Mouse (Mus musculus): Measurements from ENCODE around the gene Vamp5. TPM values are rescaled to one million over a fixed set of nuclear protein-coding genes. Genes with fewer than 3 reads are reported as not detected.
A peak's percentile ranks its signal among the peaks of the same experiment; 100 is the strongest.

The Vamp5 gene
- total RNA-seq (2021): 10 to 100 TPM; 97.2 to 99.9 TPM
- long read RNA-seq, experiment 1, transcript Vamp5-201 (4 exons, 553 nt): minor isoform, 12 of 252 reads
- long read RNA-seq, experiment 1, transcript Vamp5-202 (3 exons, 623 nt): major isoform, 215 of 252 reads
- long read RNA-seq, experiment 1, partial matches to known transcripts: 8 of 252 reads
- long read RNA-seq, experiment 1, other reads (novel, unspliced or antisense): 14 of 252 reads
- long read RNA-seq, experiment 2, transcript Vamp5-201 (4 exons, 553 nt): minor isoform, 9 of 213 reads
- long read RNA-seq, experiment 2, transcript Vamp5-202 (3 exons, 623 nt): major isoform, 182 of 213 reads
- long read RNA-seq, experiment 2, partial matches to known transcripts: 0 of 213 reads
- long read RNA-seq, experiment 2, other reads (novel, unspliced or antisense): 22 of 213 reads

- DNase-seq: peak; percentile 87
Measured at GRCm38 (mm10) chr6:72380131-72380770, at the start of gene Vamp5. Gene Vamp5 (minus strand): TSS chr6:72380468.

- no peak for DNase-seq
Measured at GRCm38 (mm10) chr6:72429061-72429842, 49.0 kb upstream of the Vamp5 start.

GRCm38 (mm10) chr6:72428036-72428435 is 47.8 kb upstream of the Vamp5 start:
- peak; percentile 45 for DNase-seq

- no peak for DNase-seq
Measured at GRCm38 (mm10) chr6:72425646-72426045, 45.4 kb upstream of the Vamp5 start.

- no peak for DNase-seq
Measured at GRCm38 (mm10) chr6:72420901-72421300, 40.6 kb upstream of the Vamp5 start.

GRCm38 (mm10) chr6:72419806-72420205 is 39.5 kb upstream of the Vamp5 start:
- no peak for DNase-seq

- no peak for DNase-seq
Measured at GRCm38 (mm10) chr6:72418279-72418678, 38.0 kb upstream of the Vamp5 start.

- DNase-seq: no peak
Measured at GRCm38 (mm10) chr6:72415964-72416772, 35.9 kb upstream of the Vamp5 start.

- DNase-seq: no peak
Measured at GRCm38 (mm10) chr6:72415181-72415580, 34.9 kb upstream of the Vamp5 start.

GRCm38 (mm10) chr6:72414076-72414756 is 33.9 kb upstream of the Vamp5 start, which contains the start of gene Ggcx:
Gene Ggcx (plus strand): TSS chr6:72414308.
- peak; percentile 94 for DNase-seq

GRCm38 (mm10) chr6:72410518-72410917 is 30.2 kb upstream of the Vamp5 start:
- no peak for DNase-seq

- DNase-seq: no peak
Measured at GRCm38 (mm10) chr6:72410003-72410402, 29.7 kb upstream of the Vamp5 start.

GRCm38 (mm10) chr6:72409567-72409966 is 29.3 kb upstream of the Vamp5 start:
- no peak for DNase-seq

- peak; percentile 58 for DNase-seq
Measured at GRCm38 (mm10) chr6:72407119-72407518, 26.9 kb upstream of the Vamp5 start.

GRCm38 (mm10) chr6:72405356-72405755 is 25.1 kb upstream of the Vamp5 start:
- no peak for DNase-seq

- DNase-seq: peak; percentile 36
Measured at GRCm38 (mm10) chr6:72401875-72402274, 21.6 kb upstream of the Vamp5 start.

GRCm38 (mm10) chr6:72399967-72400366 is 19.7 kb upstream of the Vamp5 start:
- no peak for DNase-seq

GRCm38 (mm10) chr6:72396837-72397251 is 16.6 kb upstream of the Vamp5 start:
- no peak for DNase-seq

- DNase-seq: no peak
Measured at GRCm38 (mm10) chr6:72392341-72392740, 12.1 kb upstream of the Vamp5 start.

GRCm38 (mm10) chr6:72390795-72391521 is 10.7 kb upstream of the Vamp5 start:
- DNase-seq: peak; percentile 48

Data from gastrocnemius, postnatal 25 days (tissue).